ENCODE assay signal across 36 mouse cellular contexts in genomic region chr3:108336878-108337277, GRCm38 (mm10). TPM values are rescaled to one million over a fixed set of nuclear protein-coding genes. Genes with fewer than 3 reads are reported as not detected.
"Had no signal": no experiment of that assay in that cellular context is flagged by ENCODE, and none has a peak within 500 bp of the region (broad histone marks: within the 10 kb centered on the region; RNA-seq: fewer than 3 reads in every experiment).

No protein-coding gene starts in this region.

- H3K27me3 ChIP-seq: embryonic facial prominence, embryonic 12.5 days; embryonic facial prominence, embryonic 13.5 days; embryonic facial prominence, embryonic 15.5 days; forebrain, embryonic 12.5 days; forebrain, embryonic 13.5 days; forebrain, embryonic 15.5 days had no signal

- H3K4me3 ChIP-seq: embryonic facial prominence, embryonic 10.5 days; embryonic facial prominence, embryonic 12.5 days; embryonic facial prominence, embryonic 13.5 days; embryonic facial prominence, embryonic 15.5 days; erythroblast, embryonic 14.5 days; forebrain, embryonic 10.5 days; forebrain, embryonic 12.5 days; forebrain, embryonic 13.5 days; forebrain, embryonic 15.5 days; gastrocnemius, adult 2 months had no signal

- H3K9ac ChIP-seq: embryonic facial prominence, embryonic 12.5 days; embryonic facial prominence, embryonic 13.5 days; embryonic facial prominence, embryonic 15.5 days; forebrain, embryonic 12.5 days; forebrain, embryonic 13.5 days; forebrain, embryonic 15.5 days; forebrain, postnatal 0 days had no signal

- H3K27ac ChIP-seq: embryonic facial prominence, embryonic 10.5 days; embryonic facial prominence, embryonic 12.5 days; embryonic facial prominence, embryonic 13.5 days; embryonic facial prominence, embryonic 15.5 days; forebrain, embryonic 10.5 days; forebrain, embryonic 12.5 days; forebrain, embryonic 13.5 days; forebrain, embryonic 15.5 days; gastrocnemius, adult 2 months had no signal

- ATAC-seq: forebrain, embryonic 13.5 days; forebrain, embryonic 14.5 days; forebrain, embryonic 15.5 days; forebrain, embryonic 16.5 days; forebrain, postnatal 0 days had no signal

- H3K9me3 ChIP-seq: embryonic facial prominence, embryonic 10.5 days; embryonic facial prominence, embryonic 12.5 days; embryonic facial prominence, embryonic 13.5 days; embryonic facial prominence, embryonic 15.5 days; forebrain, embryonic 10.5 days; forebrain, embryonic 12.5 days; forebrain, embryonic 13.5 days; forebrain, embryonic 15.5 days had no signal

- H3K4me1 ChIP-seq: embryonic facial prominence, embryonic 10.5 days; embryonic facial prominence, embryonic 12.5 days; embryonic facial prominence, embryonic 13.5 days; embryonic facial prominence, embryonic 15.5 days; forebrain, embryonic 10.5 days; forebrain, embryonic 12.5 days; forebrain, embryonic 13.5 days; forebrain, embryonic 15.5 days had no signal

- H3K4me2 ChIP-seq: embryonic facial prominence, embryonic 12.5 days; embryonic facial prominence, embryonic 13.5 days; embryonic facial prominence, embryonic 15.5 days; forebrain, embryonic 12.5 days; forebrain, embryonic 13.5 days; forebrain, embryonic 15.5 days had no signal

- DNase-seq: cerebellum, adult 18-20 months; cerebellum, adult 2 months; cerebellum, adult 8-10 months; cerebellum, adult 9-11 months; cerebellum, postnatal 10 days; cerebellum, postnatal 14 days; cerebellum, postnatal 25 days; cerebellum, postnatal 36 days; embryo, embryonic 11 days; forebrain, postnatal 0 days; gastrocnemius, adult 2 months; gastrocnemius, postnatal 10 days; gastrocnemius, postnatal 14 days; gastrocnemius, postnatal 25 days; gastrocnemius, postnatal 36 days; heart, adult 11 months; heart, adult 18-20 months had no signal

RNA-seq across cellular contexts. Expression of gene Mybphl, which starts 27.8 kb away (rescaled TPM):
- total RNA-seq: common myeloid progenitor, adult 5-6 weeks; forebrain, postnatal 0 days; gastrocnemius, adult 18-20 months; gastrocnemius, adult 2 months; gastrocnemius, adult 8-10 months; gastrocnemius, postnatal 10 days; gastrocnemius, postnatal 25 days; gastrocnemius, postnatal 36 days; gastrocnemius, postnatal 4 days; granulocyte monocyte progenitor cell, adult 5-6 weeks had no signal
- polyA plus RNA-seq: cerebellum, adult 2 months; embryonic facial prominence, embryonic 13.5 days; embryonic facial prominence, embryonic 14.5 days; erythroblast, embryonic 14.5 days; forebrain, embryonic 10.5 days; forebrain, embryonic 11.5 days; forebrain, embryonic 13.5 days; forebrain, embryonic 14.5 days; forebrain, embryonic 15.5 days; forebrain, postnatal 0 days; gonadal fat pad, adult 2 months had no signal

RNA-seq across cellular contexts. Expression of gene Psrc1, which starts 46.8 kb away (rescaled TPM):
- total RNA-seq: gastrocnemius, adult 18-20 months; gastrocnemius, adult 2 months; gastrocnemius, adult 8-10 months had no signal
